Mouse (Mus musculus): ENCODE measurements at regions not wholly inside any gene's neighbourhood (a gene's known extent, or its start where the extent isn't known, plus 50 kb on each side); places are given as distances from the start of the nearest gene placed in this dataset.

DNA sequence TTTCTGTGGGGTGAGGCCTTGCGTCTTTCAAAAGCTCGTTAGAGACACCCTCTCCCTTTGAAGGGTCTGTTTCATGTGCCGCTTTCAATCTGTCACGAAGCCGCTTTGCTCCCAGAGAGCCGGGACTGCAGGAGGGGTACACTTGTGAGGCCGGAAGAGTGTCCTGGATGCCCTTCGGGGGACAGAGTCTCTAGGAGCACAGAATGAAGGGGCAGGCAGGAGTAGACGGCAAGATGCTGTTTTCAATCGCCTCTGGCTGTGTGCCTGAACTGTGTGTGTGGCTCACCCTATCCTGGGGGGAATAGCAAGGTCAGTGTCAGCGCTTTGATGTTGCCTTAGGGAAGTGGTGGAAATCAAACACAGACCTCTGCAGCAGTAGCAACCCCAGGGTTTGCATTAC, 174.7 kb downstream of the Gadd45g start:
- DNase-seq: no peak

GRCm38 (mm10) chr13:52021828-52022227, 175.3 kb downstream of the Gadd45g start:
- no peak for DNase-seq

DNA sequence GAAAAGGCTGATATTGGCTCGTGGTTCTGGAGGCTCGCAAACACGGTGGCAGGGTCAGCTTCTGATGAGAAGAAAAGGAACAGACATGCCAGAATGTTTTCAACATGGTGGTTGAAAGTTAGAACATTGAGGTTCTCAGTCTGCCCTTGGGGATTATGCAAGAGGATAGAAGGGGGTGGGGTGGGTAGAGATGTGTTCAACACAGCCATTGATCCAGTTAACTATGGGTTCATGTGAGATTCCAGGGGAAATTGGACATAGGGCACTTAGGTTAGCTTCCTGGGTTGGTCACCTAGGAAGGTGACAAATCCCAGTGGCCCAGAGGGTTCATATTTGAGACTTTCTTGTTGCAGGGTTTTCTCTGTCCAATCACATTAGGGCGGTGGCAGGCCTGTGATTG, 176.1 kb downstream of the Gadd45g start:
- no peak for DNase-seq

GRCm38 (mm10) chr13:52024349-52024748, 177.9 kb downstream of the Gadd45g start:
- DNase-seq: no peak

GRCm38 (mm10) chr13:52024832-52025481, 178.5 kb downstream of the Gadd45g start:
- peak; percentile 29 to 32 for DNase-seq

DNA sequence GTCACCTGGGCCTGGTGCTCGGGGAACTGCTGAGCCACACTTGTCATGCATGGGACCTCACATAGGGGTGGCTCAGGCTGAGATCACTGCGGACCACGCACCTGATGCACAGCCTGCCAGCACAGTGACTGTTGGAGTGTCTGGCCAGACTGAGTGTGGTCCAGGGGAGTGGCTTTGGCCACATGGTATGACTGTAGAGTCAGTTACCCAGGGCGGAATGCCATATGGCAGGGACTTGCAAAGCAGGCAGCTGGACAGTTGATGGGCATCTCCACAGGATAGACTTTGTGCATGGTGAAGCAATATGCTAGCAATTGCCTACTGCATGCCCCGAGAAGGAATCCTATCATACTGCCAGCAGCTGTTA, 179.0 kb downstream of the Gadd45g start:
- peak in 1 of 2 experiments; percentile 17 for DNase-seq

DNA sequence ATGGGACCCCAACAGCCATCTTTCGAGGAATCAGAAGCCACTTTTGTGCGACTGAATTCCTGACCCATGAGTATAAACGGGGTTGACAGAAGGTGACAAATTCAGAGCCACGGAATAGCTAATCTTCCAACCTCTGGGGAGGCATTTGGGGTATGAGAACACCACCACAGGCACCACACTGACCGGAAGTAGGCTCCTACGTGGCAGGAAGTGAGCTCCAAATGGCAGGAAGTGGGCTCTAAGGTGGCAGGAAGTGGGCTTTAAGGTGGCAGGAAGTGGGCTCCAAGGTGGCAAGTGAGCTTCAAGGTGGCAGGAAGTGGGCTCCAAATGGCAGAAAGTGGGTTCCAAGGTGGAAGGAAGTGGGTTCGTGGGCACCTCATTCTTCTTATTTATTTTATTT, 179.8 kb downstream of the Gadd45g start:
- DNase-seq: peak; percentile 60 to 74

GRCm38 (mm10) chr13:52029868-52030422, 183.5 kb downstream of the Gadd45g start:
- DNase-seq: no peak

GRCm38 (mm10) chr13:52031465-52031864, 185.0 kb downstream of the Gadd45g start:
- DNase-seq: no peak

- DNase-seq: peak; percentile 23 to 39
These were observed 189.3 kb downstream of the Gadd45g start for GRCm38 (mm10) chr13:52035731-52036130.

- no peak for DNase-seq
These were observed 189.9 kb downstream of the Gadd45g start for GRCm38 (mm10) chr13:52036351-52036750.

DNA sequence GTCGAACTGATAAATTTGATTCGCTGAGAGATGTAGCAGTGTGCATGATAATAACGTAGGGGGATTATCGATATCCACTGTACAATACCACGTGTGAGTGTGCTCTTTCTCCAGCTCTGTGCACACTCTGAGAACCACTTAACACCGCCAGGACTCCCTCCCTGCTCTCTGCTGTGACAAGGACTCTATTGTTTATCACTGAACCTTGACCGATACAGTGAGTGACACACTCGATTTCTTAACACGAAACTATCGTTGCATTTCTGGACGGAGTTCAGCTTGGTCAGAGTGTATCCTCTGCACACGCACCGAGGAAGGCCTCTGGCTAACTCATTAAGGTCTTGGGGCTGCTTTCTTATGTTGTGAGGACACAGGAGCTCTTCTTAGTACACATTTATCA, 190.7 kb downstream of the Gadd45g start:
- no peak for DNase-seq

DNA sequence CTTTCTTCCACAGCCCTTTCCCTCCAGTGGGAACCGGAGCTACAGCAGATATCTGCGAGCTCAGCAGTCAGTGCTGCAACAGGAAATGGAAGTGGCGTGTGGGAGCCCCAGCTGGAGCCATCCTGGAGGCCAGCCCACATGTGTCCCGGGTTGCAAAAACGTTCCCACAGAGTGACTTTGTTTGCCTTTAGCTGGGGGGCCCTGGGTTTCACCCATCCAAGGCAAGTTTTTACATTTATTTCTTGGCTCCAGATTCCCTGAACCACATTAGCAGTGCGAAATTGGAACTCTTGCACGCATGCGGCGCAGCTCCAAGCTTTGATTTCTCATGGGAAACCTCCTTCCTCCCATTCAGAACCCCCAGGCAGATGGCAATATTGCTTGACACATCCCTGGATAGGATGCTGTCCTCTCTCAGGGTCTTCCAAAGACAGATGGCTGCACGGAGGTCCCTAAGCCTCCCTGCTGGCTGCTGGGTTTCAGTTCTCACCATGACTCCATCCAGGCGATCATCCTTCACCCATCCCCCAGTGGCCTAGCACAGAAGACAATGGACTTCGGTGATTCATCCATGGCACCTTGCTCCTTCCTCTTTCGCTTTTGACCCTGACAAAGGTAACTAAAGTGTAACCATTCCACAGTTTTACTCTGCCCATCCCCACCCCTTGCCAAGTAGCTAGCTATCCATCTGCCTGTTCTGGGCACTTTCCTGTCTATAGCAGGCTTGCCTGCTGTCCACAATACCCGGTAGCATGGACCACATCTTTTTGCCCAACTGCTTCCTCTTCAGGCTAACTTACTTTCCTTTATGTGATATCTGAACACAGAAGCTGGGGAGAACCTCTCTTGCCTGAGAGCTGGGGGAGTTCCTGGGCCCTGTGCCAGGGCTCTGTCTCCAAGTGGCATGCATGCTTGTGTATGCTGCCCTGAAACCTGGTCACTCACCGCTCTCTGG, 195.3 kb downstream of the Gadd45g start:
- no peak for DNase-seq

DNA sequence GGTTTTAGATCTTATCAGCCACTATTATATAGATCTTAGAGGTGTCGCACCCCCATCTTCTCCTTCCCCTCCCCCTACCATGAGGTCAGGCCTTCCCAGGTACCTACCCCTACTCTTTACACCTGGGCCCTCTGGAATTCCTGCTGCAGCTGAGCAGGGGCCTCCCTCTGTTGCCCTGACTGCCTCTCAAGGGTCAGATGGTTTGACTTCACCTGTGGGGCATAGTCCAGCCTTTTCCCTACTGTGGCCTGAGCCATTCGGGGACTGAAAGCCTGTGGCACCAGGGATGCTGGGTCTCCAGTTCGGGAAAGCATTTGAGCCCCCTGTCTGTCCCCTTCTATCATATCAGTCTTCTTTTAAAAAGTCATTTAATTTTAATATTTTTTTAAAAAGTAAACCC, 196.4 kb downstream of the Gadd45g start:
- DNase-seq: no peak

GRCm38 (mm10) chr13:52043916-52044315, 197.4 kb downstream of the Gadd45g start:
- no peak for DNase-seq

GRCm38 (mm10) chr13:52045349-52045748, 198.9 kb downstream of the Gadd45g start:
- DNase-seq: no peak

DNA sequence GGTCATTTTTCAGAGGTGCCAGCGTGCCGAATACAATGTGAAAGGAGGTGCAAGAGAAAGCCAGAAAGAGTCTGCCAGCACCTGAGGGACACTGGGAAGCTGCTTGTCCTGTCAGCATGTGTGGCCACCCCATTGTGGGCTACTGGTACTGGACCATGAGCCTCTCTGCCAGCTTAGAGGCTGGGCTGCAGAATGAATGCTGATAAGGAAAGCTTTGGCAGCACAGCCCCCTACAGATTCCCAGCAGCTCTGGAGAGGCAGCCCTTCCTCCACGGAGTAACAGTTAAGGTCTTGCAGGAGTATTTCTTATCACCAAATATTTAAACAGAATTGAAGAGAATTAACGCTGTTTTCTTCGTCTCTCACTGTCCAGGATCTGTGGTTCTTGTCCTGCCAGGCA, 199.5 kb downstream of the Gadd45g start:
- no peak for DNase-seq

DNA sequence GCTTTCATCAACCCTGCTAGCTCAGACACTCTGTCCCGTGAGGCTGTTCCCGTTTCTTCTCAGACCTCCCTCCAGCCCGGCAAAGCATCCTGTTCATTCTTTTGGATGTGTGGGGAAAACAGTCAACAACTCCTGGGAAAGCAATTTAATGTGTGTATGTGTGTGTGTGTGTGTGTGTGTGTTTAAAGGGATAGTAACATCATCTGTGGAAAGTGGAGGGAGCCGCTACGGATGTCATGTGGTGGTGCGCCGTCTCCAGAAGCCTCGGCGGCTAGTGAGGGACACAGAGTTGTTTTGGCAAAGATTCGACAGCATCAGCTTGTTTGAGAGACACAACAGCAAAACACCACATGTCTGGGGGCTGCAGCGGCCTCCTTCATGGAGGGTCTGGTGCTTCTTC, 200.2 kb downstream of the Gadd45g start:
- DNase-seq: no peak

GRCm38 (mm10) chr13:52047937-52048336, 201.5 kb downstream of the Gadd45g start:
- DNase-seq: no peak

- DNase-seq: no peak
These were observed 202.3 kb downstream of the Gadd45g start for GRCm38 (mm10) chr13:52048777-52049176.

GRCm38 (mm10) chr13:52049249-52049648, 202.8 kb downstream of the Gadd45g start:
- no peak for DNase-seq

DNA sequence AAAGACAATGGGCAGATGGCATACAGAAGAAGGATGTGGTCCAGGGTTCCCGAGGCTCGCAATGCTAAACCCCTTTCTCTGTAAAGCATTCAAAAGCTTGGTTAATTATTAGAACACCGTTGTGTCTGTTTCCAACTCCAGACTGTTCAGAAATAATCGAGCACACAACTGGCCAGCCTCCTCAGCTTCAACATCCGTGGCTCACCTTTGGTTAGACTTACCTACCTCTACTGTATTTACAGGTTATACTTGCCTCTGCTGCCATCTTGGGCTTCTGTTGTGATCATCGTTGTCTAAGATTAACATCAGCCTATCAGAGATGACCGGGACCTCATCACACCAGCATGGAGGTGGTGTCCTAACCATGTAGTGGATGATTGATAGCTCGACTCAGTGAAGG, 209.3 kb downstream of the Gadd45g start:
- DNase-seq: no peak

DNA sequence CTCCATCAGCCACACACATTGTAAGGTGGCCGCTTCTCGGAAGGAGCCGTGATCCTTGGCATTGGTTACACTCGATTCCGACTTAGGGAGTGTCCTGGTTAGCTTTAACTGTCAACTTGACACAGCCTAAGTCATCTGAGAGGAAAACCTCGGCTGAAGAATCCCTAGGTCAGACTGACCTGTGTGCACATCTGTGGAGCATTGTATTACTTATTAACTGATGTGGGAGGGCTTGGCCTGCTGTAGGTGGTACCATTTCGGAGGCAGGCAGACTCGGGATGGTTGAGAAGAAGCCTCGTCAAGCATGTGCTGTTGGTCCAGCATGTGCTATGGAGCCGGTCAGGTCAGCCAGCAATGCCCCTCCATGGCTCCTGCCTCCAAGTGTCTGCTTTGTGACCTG, 211.0 kb downstream of the Gadd45g start:
- no peak for DNase-seq

Measured in thymus, postnatal 36 days (tissue).